Mouse (Mus musculus): ENCODE results near the gene Dync2li1. TPM values are rescaled to one million over a fixed set of nuclear protein-coding genes. Genes with fewer than 3 reads are reported as not detected.
A peak's percentile ranks its signal among the peaks of the same experiment; 100 is the strongest.

Dync2li1 gene
- total RNA-seq, 2 experiments from 2014 or later: 2.3 to 4.8 TPM

- ATAC-seq (replicated peaks; ENCODE audit: poor library complexity, severe bottlenecking): peak; percentile 83
These were observed 18.7 kb upstream of the Dync2li1 start for GRCm38 (mm10) chr17:84607617-84608016.

- ATAC-seq (replicated peaks; ENCODE audit: poor library complexity, severe bottlenecking): no peak
These were observed 17.7 kb upstream of the Dync2li1 start for GRCm38 (mm10) chr17:84608606-84609005.

GRCm38 (mm10) chr17:84611500-84611899 lies 14.8 kb upstream of the Dync2li1 start:
- no peak for ATAC-seq (replicated peaks; ENCODE audit: poor library complexity, severe bottlenecking)

- ATAC-seq (replicated peaks; ENCODE audit: poor library complexity, severe bottlenecking): peak; percentile 56; the same call in 1 of the 2 replicates
These were observed 14.3 kb upstream of the Dync2li1 start for GRCm38 (mm10) chr17:84611971-84612370.

- no peak for ATAC-seq (replicated peaks; ENCODE audit: poor library complexity, severe bottlenecking)
These were observed 10.5 kb upstream of the Dync2li1 start for GRCm38 (mm10) chr17:84615811-84616210.

GRCm38 (mm10) chr17:84616526-84617074 lies 9.7 kb upstream of the Dync2li1 start:
- no peak for ATAC-seq (replicated peaks; ENCODE audit: poor library complexity, severe bottlenecking)

- ATAC-seq (replicated peaks; ENCODE audit: poor library complexity, severe bottlenecking): no peak
These were observed 8.3 kb upstream of the Dync2li1 start for GRCm38 (mm10) chr17:84617953-84618352.

- ATAC-seq (replicated peaks; ENCODE audit: poor library complexity, severe bottlenecking): peak; percentile 80
These were observed 7.2 kb upstream of the Dync2li1 start for GRCm38 (mm10) chr17:84619112-84619511.

GRCm38 (mm10) chr17:84620076-84620475 lies 6.2 kb upstream of the Dync2li1 start:
- no peak for ATAC-seq (replicated peaks; ENCODE audit: poor library complexity, severe bottlenecking)

GRCm38 (mm10) chr17:84620610-84621009 lies 5.7 kb upstream of the Dync2li1 start:
- peak; percentile 33; the same call in 1 of the 2 replicates for ATAC-seq (replicated peaks; ENCODE audit: poor library complexity, severe bottlenecking)

- no peak for ATAC-seq (replicated peaks; ENCODE audit: poor library complexity, severe bottlenecking)
These were observed 5.1 kb upstream of the Dync2li1 start for GRCm38 (mm10) chr17:84621209-84621608.

- ATAC-seq (replicated peaks; ENCODE audit: poor library complexity, severe bottlenecking): no peak
These were observed 4.3 kb upstream of the Dync2li1 start for GRCm38 (mm10) chr17:84622028-84622427.

GRCm38 (mm10) chr17:84622873-84623272 lies 3.4 kb upstream of the Dync2li1 start:
- ATAC-seq (replicated peaks; ENCODE audit: poor library complexity, severe bottlenecking): no peak

GRCm38 (mm10) chr17:84626857-84627305 lies 585 bp downstream of the Dync2li1 start:
- no peak for ATAC-seq (replicated peaks; ENCODE audit: poor library complexity, severe bottlenecking)

- no peak for ATAC-seq (replicated peaks; ENCODE audit: poor library complexity, severe bottlenecking)
These were observed 1.4 kb downstream of the Dync2li1 start for GRCm38 (mm10) chr17:84627721-84628120.

- no peak for ATAC-seq (replicated peaks; ENCODE audit: poor library complexity, severe bottlenecking)
These were observed 2.3 kb downstream of the Dync2li1 start for GRCm38 (mm10) chr17:84628611-84629010.

- no peak for ATAC-seq (replicated peaks; ENCODE audit: poor library complexity, severe bottlenecking)
These were observed 5.5 kb downstream of the Dync2li1 start for GRCm38 (mm10) chr17:84631836-84632235.

GRCm38 (mm10) chr17:84633443-84633842 lies 7.1 kb downstream of the Dync2li1 start:
- peak; percentile 57 for ATAC-seq (replicated peaks; ENCODE audit: poor library complexity, severe bottlenecking)

GRCm38 (mm10) chr17:84636328-84636727 lies 10.0 kb downstream of the Dync2li1 start:
- ATAC-seq (replicated peaks; ENCODE audit: poor library complexity, severe bottlenecking): no peak

GRCm38 (mm10) chr17:84637971-84638370 lies 11.7 kb downstream of the Dync2li1 start:
- ATAC-seq (replicated peaks; ENCODE audit: poor library complexity, severe bottlenecking): peak; percentile 54

GRCm38 (mm10) chr17:84639796-84640378 lies 13.6 kb downstream of the Dync2li1 start:
- no peak for ATAC-seq (replicated peaks; ENCODE audit: poor library complexity, severe bottlenecking)

- peak; percentile 55; the same call in 1 of the 2 replicates for ATAC-seq (replicated peaks; ENCODE audit: poor library complexity, severe bottlenecking)
These were observed 15.6 kb downstream of the Dync2li1 start for GRCm38 (mm10) chr17:84641893-84642292.
